Mouse (Mus musculus) cerebellum, postnatal 10 days (tissue): ENCODE measurements at regions not wholly inside any gene's neighbourhood (a gene's known extent, or its start where the extent isn't known, plus 50 kb on each side); places are given as distances from the start of the nearest gene placed in this dataset.
A peak's percentile ranks its signal among the peaks of the same experiment; 100 is the strongest.
"Not testable (repeated sequence)": the region's sequence is repeated elsewhere in the genome, so short reads cannot be mapped to it uniquely, and the experiment has no call there.

Experiments used
- DNase-seq, 2 experiments: peaks; one replicate each; pipeline ENCODE4 v3.0.0; 2021; ENCODE audit warnings: mixed read lengths in 2 of 2

DNA sequence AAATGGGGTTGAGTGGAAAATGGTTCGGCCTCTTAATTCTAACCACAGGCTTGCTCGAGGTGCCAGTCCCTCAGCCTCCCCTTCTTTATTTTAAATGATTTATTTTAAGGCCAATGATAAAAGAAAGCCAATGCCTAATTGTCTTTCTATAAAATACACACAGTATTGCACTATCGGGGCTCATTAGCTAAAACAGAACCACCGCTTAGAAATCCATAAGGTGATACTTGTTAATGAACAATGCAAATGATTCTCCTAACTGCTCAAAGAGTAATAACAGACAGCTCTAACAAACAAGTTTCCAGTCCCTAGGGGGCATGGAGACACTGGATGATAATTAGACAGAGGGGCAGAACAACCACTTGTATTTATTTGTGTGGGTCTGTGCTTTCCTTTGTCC, 58.8 kb downstream of the Emx2 start:
- DNase-seq = no peak

GRCm38 (mm10) chr19:59519156-59519555, 61.0 kb downstream of the Emx2 start:
- no peak for DNase-seq

DNA sequence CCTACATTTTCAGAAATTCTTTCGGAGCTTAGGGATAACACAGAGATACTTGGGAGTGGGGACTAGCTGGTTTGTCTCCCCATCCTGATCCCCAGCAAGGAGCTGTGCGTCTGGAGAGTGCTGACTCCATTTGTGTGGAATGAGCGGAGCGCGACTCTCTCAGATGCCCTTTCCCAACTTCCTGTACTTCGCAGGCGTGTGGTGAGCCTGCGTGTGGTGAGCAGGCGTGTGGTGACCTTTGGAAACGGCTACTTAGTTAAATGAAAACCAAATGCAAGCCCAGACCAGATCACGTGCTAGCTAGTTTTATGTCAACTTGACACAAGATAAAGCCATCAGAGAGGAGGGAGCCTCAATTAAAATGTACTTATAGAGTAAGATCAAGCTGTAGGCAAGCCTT, 64.0 kb downstream of the Emx2 start:
- DNase-seq = no peak

DNA sequence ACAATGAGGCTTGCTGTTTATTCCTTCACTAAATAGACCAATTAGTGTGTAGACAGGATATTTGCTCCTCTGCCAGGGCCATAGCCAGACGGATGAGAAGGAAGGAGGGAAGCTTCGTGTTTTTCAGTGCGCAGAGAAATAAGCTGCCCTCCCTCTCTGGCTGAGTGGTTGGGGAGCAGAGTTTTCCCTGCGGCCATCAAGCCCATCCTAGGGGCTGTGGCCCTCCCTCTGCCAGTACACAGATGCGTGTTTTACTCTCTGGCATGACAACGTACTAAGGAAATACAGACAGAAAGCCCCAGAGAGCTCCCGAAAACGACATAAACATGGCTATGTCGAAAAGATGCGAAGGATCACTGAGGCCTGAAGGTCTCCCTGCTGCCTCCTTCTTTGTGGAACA, 65.2 kb downstream of the Emx2 start:
- DNase-seq = no peak

DNA sequence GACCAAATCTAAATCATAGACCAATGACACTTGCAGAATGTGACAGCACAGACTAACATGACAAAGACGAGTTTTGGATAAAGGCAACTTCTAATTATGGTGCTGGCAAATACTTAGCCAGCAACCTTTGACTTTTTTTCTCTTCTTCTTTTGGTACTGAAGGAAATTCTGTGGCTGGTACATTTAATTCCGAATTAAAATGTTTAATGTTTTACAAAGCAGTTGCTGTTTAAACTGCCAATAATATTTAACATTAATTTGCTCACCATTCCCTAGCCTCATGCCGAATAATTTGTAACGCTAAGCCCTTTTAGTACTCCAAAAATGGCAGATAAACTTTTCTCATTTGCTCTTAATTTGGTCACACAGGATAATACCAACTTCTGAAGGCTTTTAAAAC, 105.9 kb downstream of the Emx2 start:
- DNase-seq = no peak

DNA sequence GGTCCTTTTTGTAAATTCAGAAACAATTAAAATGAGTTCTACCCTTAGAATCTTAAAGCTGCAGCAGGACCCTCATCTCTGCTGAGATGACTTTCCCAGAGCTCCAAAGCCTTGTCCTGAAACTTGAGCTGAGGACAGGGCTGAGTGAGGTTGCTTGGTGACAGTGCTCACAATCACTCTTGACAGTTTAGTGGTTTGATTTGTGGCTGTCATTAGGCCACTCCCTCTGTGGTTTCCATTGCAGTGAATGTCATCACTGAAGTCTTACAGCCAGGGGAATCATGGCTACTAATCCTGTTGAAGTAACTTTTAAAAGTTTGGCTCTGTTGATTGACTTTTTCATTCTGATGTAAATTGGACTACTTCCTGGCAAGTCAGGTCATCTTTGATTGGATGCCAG, 110.7 kb downstream of the Emx2 start:
- DNase-seq = no peak

DNA sequence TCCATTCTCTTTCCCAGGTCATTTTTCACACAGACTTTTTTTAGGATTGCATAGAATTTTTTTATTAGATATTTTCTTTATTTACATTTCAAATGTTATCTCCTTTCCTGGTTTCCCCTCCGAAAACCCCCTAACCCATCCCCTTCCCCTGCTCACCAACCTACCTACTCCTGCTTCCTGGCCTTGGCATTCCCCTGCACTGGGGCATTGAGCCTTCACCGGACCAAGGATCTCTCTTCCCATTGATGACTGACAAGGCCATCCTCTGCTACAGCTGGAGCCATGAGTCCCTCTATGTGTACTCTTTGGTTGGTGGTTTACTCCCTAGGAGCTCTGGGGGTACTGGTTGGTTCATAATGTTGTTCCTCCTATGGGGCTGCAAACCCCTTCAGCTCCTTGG, 111.4 kb downstream of the Emx2 start:
- not testable (repeated sequence) for DNase-seq

- peak; percentile 60 to 69 for DNase-seq
Measured at GRCm38 (mm10) chr19:59574346-59574745, 116.2 kb downstream of the Emx2 start.

DNA sequence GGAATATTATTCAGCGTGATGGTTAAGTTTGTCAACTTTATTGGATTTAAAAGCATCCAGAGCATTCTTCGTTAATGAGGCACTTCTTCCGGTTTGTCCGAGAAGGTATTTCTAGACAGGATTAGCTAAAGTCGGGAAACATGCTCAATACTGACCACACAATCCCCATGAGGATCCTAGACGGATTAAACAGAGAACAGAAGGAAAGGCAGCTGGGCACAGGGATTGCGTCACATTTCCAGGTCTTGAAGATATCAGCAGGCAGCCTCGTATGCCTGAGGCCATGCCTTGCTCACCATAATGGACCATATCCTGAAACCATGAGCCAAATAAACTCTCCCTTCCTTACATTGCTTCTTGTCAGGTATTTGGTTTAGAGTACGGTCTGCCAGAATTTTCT, 119.7 kb downstream of the Emx2 start:
- DNase-seq = peak; percentile 19 to 23

DNA sequence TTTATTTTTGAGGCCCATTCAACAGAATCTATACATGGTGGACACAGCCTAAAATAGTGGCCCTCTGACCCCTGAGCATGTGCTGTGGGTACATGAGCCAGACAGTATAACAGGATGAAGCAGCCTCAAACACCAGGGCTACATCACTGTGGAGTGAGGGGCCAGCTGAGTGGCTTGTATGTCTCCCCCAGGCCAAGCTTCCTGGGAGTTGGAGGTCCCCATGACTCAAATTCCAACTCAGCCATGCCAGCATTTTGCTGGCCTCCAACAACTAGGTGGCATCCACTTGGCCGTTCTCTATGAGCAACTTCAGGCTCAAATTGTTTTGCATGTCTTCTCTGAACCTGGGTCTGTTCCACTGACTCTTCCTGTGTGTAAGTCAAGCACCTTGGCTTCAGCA, 121.5 kb downstream of the Emx2 start:
- no peak for DNase-seq

DNA sequence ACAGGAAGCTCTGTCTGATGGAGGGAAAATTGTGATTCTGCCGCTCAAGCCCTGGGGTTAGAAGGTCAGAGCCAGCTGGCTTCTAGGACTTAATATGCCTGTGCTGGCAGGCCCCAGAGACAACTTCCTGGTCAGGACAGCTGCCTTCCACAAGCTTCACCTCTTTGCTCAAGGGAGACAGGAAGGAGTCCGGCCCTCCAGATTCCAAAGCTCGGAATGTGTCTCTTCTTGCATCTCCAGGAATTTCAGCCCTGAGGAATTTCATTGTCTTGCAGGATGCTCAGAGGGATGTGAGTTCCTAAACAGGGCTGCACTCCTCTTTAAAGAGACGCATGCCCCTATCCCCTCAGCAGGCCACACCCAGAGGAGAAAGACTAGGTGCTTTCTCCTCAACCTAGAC, 127.7 kb downstream of the Emx2 start:
- no peak for DNase-seq

DNA sequence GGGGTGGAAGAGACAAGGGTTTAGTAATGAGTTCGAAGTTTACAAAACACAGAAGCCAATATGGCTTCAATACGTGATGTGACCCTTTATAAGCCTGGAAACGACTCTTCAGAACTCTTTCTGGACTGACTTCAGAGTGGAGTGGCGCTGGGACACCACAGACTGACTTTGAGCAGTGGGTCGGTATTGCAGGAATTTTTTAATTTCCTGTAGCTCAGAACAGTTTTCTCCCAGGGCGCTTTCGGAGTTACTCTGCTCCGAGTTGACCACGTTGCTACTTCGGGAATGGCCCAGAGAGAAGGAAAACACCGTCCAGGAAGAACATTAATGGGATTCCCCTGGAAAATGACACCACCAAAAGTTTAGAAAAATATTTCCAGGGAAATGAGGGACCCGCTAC, 129.1 kb downstream of the Emx2 start:
- no peak for DNase-seq

DNA sequence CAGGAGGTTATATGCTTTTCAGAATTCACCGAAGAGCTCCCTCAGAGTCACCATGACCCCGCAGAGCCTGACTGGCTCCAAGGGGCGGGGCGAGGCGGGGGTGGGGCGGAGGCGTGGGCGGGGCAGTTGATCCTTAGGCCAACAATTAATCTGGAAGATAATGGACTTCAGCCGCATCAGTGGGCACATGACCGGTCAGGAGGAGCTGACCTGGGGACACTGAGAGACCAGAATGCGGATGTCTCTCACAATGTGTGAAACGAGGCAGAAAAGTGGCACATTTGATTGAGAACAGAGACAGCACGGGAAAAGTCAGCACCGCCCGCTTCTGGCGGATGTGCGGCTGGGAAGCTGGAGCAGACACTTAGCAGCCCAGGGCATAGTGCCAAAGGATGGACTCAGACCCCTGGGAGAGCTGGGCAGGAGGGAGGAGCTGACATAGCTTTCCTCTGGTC, 129.9 kb downstream of the Emx2 start:
- DNase-seq = peak; percentile 49 to 61

DNA sequence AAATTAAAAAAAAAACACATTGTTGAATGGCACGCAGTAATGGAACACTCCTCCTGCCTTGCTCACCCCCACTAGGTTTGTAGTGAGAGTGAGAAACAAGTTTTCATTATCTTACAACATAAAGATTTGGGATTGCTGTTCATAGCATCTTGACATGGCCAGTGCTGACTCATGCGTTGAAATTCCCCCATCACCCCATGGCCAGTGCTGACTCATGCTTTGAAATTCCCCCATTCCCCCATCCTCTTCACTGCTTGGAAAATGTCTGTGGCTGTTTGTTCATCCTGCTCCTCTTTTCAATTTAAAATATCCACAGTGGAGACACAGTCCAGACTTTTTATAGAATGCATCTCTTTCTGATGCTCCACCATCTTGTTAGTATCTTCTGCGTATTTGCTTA, 131.8 kb downstream of the Emx2 start:
- DNase-seq = no peak

DNA sequence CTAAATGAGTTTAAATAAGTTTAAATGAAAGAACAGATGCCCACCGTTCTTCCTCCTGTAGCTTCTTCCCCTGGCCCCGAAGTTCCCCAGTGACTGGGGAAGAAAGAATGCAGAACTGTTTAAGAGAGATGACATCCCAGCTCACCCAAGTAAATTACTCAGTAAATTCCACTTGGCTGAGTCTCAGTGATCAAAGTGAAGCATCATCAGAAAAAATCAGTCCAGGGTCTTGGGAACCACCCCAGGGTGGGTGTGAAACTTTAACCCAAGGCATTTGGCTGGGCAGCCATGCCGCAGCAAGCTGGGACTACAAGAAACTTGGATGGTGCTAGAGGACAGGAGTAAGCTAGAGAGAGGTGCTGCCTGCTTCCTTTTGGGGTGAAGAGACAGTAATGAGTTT, 133.9 kb downstream of the Emx2 start:
- no peak for DNase-seq

GRCm38 (mm10) chr19:59624288-59624795, 166.2 kb downstream of the Emx2 start:
- peak in 1 of 2 experiments; percentile 4 for DNase-seq

DNA sequence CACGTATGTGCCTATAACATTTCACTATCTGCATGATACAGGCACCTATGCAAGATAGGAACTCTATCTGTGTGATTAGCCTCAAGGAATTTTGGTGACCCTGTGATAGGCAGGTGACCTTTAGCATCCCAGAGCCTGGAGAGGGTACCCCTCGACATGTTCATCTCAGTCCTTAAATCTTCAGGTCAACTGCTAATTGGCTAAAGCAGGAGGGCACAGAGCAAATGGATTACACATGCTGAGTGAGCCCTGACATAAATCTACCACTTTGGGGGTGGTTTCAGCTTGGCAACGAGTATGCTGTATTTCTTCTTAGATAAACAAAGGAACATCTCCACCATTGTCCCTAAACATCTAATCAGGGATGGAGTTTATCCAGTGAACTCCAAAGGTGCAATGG, 169.5 kb downstream of the Emx2 start:
- DNase-seq = no peak

GRCm38 (mm10) chr19:59628296-59629160, 170.4 kb downstream of the Emx2 start:
- DNase-seq = no peak

GRCm38 (mm10) chr19:59629161-59629445, 170.9 kb downstream of the Emx2 start:
- peak; percentile 57 to 62 for DNase-seq

DNA sequence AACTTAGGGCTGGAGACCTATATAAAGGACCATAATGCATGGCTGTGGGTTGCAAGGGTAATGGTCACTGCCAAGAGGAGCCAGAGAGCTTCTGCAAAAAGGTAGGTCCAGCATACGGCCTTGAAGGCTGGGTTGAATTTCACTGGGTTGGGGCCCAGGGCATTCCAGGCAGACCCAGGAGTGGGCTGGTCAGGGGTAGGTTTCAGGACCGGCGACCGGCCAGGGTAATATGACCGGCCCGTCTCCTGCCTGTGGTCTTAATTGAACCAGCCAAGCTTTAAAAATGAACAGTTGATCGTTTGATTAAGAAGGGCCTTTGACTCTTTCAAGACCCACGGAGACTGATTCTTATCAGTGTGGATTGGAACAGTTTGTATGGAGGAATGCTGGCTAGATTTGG, 171.9 kb downstream of the Emx2 start:
- no peak for DNase-seq

- DNase-seq = no peak
Measured at GRCm38 (mm10) chr19:59630706-59631105, 172.5 kb downstream of the Emx2 start.

DNA sequence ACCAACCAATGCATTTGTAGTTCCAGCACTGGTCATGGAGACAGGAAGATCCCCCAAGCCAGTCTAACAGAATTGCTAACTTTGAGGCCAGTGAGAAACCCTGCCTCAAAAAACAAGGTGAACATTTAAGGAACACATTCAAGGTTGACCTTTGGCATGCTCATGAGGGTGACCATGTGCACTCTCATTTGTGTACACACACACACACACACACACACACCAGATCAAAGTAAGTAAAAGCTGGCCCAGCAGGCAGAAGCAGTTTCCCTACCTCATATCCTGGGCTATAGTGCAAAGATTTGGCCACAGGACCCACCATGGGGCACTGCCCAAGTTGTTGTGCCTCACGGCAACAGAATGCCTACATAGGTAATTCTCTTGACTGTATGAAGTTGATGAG, 173.4 kb downstream of the Emx2 start:
- no peak for DNase-seq

- DNase-seq = no peak
Measured at GRCm38 (mm10) chr19:59636271-59636670, 178.1 kb downstream of the Emx2 start.

GRCm38 (mm10) chr19:59642606-59643005, 184.4 kb downstream of the Emx2 start:
- peak; percentile 9 to 15 for DNase-seq

DNA sequence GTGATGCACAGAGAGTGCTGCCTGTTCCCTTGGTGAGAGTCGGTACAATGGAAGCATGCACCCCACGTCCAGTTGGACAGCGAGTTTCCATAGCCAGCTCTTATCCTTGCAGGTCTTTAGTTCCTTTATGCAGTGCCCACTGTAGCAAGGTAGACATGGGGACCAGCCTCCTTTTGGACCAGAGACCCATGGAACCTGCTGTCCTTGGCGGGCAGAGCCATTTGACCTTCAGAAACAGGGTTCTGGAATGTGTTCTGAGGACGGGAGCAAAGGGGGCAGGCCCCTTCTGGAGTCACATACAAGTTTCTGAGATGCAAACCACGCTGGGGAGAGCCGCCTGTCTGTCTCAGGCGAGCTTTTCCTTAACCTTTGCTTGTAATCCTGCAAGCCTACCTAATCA, 188.1 kb downstream of the Emx2 start:
- DNase-seq = no peak
